Mouse (Mus musculus): ENCODE results near the gene Fam19a5. TPM values are rescaled to one million over a fixed set of nuclear protein-coding genes. Genes with fewer than 3 reads are reported as not detected.

Gene Fam19a5
- not detected in 2 replicates for total RNA-seq (2017)

DNA sequence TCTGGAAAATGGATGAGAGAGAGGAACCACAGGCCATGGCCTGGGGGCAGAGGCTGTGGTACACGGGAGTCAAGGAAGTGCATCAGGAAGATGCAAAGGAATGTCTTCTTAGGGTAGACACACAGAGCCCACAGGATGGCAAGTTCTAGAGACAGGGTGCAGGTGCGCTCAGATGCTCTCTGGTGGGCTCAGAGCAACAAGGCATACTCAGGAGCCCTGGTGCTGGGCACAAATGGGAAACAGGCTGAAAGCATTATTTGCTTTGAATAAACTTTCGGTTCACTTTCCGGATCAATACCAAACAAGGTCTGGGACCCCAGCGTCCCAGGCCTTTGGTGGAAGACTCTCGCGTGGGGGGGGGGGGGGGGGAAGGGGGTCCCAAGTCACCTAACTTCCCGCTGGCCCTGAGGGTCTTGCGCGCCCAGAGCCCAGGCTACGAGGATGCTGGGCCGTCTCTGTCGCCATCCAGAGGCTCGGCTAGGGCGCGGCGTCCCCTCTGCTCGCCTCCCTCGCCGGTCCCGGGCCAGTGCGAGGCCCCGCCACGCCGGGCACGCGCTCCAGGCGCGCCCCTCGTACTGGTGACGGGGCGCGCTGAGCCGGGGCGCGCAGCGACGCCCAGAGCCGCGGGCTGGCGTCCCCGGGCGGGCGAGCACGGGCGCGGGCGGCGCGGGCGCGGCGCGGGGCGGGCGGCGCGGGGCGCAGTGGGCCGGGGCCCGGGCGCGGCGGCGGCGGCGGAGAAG lies at the start of gene Fam19a5:
TSS of gene Fam19a5 (plus strand) at position 701 of the 740 bp plus-strand sequence.
- ATAC-seq (ENCODE audit: extremely low read depth, insufficient number of reproducible peaks, low FRiP score, poor library complexity, severe bottlenecking), result no peak

DNA sequence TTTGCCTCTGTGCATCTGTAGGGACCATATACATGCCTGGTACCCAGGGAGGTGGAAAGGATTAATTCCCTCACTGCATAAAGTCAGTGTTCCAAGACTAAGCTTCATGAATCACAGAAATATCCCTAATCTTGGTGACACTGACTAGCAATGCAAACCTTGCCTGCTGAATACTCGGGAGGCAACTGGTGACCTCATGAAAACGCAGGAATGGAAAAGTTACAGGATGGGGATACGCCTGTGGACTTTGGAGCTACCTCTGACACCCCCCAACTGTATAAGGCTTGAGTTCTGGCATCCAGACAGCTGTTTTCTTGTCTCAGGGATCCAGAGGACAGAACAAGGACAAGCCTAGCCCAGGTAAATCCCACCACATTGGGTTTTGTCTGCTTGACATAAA lies 42.4 kb upstream of the Fam19a5 start:
- no peak for ATAC-seq (ENCODE audit: extremely low read depth, insufficient number of reproducible peaks, low FRiP score, poor library complexity, severe bottlenecking)

DNA sequence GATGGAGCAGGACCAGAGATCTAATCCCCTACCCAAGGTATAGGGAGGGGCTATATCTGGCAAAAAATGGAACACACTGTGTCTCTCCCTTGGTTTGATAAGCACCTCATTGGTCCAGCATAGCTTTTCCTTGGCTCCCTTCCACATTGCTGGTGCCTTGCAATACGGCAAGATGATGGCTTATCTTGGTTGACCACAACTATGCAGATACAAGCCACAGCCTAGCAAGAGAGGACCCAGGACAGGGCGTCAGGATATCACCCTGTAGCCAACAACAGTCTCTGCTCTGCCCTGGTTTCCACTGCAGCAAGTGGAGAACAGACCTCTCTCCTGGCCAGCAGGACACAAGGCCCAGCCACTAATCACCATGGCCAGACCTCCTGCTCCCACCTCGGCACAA lies 36.8 kb upstream of the Fam19a5 start:
- ATAC-seq (ENCODE audit: extremely low read depth, insufficient number of reproducible peaks, low FRiP score, poor library complexity, severe bottlenecking), result no peak

DNA sequence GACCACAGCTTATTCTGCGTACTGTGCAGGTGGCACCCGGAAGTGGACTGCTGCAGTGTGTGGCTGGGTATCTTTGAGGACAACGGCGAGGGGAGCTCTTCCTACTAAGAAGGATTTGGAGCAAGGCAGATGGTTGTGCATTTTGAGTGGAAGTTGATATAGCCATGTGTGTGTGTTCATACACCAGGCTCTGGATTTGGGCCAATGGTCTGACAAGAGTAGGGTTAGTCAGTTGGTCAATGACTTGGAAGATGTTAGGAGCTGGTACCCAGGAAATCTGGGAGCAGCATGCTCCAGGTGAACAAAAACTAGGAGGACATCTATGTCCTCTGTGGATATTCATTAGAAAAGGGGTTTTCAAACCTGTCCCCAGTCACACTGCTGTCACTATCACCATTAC lies 33.2 kb upstream of the Fam19a5 start:
- no peak for ATAC-seq (ENCODE audit: extremely low read depth, insufficient number of reproducible peaks, low FRiP score, poor library complexity, severe bottlenecking)

DNA sequence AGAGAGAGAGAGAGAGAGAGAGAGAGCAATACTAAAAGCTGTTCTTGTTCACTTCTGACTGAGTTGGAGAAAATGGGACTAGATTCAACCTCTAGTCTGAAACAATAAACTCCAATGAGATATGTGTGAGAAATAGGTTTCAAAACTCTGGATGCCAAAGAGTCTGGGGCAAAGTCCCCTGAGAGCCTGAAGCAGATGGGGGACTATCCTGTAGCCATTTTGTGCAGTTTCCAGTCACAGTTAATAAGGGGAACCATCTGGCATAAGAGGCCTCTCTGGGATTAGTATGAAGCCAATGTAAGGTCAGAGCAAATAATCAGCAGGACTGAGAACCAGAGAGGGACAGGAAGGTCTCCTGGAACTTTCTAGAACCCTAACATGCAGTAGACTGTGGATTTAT lies 25.9 kb upstream of the Fam19a5 start:
- no peak for ATAC-seq (ENCODE audit: extremely low read depth, insufficient number of reproducible peaks, low FRiP score, poor library complexity, severe bottlenecking)

DNA sequence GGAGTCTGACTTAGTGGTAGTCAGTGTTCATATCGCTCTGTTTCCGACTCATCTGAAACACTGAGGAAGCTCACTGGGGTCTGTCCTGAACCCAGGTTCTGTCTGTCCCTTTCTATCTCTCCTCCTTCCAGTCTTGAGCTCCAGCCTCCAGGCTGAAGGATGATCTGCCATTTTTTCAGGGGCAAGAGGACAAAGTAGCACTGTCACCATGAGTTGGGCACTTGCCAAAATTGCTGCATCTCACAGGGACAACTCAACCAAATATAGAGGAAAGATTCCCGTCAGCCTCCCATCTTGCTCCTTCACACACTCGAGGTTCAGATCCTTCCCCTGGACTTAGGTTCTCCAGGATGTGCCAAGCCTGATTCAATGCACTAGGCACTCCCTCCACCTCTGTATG lies 14.8 kb upstream of the Fam19a5 start:
- ATAC-seq (ENCODE audit: extremely low read depth, insufficient number of reproducible peaks, low FRiP score, poor library complexity, severe bottlenecking), result no peak

DNA sequence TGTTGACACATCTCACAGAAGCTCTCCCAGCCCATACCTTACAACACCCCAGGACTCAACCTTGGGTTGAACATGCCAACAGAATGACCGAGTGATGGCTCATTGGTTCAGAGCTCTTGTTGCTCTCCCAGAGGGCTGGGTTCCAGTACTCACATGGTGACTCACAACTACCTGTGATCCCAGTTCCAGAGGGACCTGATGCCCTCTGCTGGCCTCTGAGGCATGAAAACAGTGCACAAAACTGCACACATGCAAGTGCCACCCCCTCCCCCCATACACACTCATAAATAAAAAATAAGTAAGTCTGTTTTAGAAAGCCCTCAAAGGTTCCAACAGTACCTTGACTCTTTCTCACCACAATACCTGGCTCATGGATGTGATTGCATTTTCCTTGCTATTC lies 2.4 kb upstream of the Fam19a5 start:
- no peak for ATAC-seq (ENCODE audit: extremely low read depth, insufficient number of reproducible peaks, low FRiP score, poor library complexity, severe bottlenecking)

DNA sequence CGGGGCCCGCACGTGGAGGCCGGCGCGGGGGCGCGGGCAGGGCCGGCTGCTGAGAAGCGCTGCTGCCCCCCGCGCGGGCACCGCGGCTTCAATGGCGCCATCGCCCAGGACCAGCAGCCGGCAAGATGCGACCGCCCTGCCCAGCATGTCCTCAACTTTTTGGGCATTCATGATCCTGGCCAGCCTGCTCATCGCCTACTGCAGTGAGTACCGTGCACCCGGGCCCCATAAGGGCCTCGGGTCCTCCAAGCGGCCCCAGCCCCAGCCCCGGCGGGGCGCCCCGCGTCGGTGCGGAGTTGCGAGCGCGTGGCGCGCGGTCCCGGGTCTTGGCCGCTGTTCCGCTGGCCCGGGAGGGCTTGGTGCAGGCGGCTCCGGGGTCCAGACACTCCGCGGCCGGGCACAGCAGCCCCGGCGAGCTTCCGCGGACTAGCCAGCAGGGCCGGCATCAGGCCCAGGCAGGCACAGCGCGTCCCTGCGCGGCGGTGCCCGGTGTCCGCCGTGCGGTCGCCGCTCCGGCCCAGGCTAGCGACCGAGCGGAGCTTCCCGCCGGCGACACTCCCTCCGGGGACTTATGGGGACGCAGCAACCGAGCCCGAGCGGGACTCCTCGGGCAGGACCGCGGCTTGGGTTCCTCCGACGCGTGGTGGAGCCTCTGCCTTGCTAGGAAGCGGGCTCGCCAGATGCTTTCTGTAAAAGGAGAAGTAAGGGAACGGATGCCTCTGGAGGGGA lies 466 bp downstream of the Fam19a5 start:
- ATAC-seq (ENCODE audit: extremely low read depth, insufficient number of reproducible peaks, low FRiP score, poor library complexity, severe bottlenecking), result no peak

DNA sequence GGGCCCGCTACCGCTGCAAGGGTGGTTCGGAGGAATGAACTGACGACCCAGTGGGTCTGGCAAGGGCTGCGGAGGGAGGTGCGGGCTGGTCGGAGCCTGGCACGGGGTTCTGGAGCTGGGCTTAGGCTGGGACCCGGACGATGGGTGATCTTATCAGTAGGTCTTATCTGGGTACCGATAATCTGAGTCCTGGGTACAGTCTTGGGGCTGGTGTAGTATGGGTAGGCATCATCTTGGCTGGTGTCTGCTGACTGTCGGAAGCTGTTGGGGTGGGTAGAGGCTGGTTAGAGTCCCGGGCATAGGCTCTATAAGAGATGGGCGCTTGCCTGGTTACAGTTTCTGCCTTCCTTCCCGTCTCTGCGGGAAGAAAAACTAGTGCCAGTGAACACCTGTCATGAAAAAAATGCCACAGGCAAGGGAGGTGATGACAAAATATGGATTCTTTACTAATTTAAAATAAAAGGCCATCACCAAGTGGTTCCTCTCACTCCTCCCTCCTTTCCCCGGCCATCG lies 1.1 kb downstream of the Fam19a5 start:
- ATAC-seq (ENCODE audit: extremely low read depth, insufficient number of reproducible peaks, low FRiP score, poor library complexity, severe bottlenecking), result no peak

DNA sequence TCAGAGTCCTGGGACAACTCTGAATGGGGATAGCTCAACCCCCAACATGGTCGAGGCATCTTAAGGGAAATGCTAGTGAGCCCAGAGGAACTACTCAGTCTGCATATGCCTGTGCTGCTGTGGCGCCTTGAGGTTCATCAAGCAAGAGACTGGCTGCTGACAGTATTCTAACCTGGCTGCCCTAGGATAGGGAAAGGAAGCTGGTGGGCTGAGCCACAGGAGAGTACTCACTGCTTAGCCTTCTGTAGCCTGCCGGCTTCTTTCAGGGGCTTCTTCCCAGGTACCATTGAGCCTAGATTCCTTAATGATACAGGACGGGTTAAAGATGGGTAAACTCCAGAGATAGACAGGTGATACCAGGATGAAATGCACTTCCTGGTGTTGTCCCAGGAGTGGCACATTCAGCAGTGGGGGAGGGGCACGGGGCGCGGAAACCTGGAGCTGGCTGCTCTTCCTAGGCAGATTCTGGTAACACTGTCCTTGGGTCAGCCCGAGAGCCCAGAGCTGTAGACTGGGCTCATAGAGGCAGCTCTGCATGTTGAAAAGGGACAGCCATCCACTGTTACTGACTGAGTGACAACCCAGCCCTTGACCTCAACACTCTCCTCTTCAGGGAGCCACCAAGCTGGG lies 1.7 kb downstream of the Fam19a5 start:
- ATAC-seq (ENCODE audit: extremely low read depth, insufficient number of reproducible peaks, low FRiP score, poor library complexity, severe bottlenecking), result no peak

DNA sequence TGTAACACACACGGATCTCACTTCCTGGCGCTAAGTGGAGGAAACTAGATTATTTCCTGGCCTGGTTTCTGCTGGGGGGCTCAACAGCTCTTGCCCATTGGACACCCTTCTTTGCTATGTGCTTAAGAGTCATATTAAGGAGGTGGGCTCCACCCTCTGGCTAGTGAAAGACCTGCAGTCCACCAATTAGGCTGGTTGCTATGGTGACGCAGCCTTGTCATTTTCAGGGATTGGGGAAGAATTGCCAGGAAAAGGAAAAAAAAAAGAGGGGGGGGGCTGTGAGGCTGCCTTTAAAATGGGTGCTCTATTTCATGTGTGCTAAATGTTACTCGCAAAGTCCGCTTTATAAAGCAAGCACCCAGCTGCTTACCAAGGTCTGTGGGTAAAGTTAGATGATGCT lies 2.9 kb downstream of the Fam19a5 start:
- ATAC-seq (ENCODE audit: extremely low read depth, insufficient number of reproducible peaks, low FRiP score, poor library complexity, severe bottlenecking), result no peak

DNA sequence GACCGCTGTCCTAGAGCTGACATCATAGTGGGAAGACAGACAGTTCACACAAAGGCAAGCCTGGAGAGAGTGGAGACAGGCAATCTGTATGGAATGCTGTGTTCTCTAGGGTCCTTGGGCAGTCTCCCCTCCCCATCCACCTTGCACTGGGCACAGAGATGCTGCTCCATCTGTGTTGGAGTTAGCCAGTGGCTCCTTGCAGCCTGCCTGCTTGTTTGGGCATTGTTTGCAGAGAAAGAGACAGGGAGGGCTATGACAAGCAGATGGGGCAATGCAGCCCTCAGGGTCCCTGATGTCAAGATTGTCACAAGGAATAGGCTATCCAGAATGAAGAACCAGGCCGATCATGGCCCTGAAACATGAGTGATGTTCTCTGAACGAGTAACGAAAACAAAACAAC lies 5.6 kb downstream of the Fam19a5 start:
- no peak for ATAC-seq (ENCODE audit: extremely low read depth, insufficient number of reproducible peaks, low FRiP score, poor library complexity, severe bottlenecking)

DNA sequence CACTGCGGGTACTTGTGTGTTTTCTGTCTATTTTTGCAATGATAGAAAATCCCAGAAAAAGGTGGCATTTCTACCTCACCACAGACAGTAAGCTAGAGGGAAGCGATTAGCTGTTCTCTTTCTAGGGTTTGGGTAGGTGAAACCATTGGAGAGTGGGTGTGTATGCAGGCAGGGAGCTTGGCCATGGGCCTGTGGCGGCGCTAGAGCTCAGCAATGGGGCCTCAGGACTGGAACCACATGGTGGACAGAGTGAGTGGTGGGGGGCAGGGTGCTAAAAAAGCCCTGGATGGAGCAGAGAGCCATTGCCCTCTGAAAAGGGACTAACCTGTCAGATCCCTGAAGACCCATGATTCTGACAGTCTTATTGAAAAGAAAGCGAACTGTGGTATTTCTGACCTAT lies 6.7 kb downstream of the Fam19a5 start:
- ATAC-seq (ENCODE audit: extremely low read depth, insufficient number of reproducible peaks, low FRiP score, poor library complexity, severe bottlenecking), result no peak

DNA sequence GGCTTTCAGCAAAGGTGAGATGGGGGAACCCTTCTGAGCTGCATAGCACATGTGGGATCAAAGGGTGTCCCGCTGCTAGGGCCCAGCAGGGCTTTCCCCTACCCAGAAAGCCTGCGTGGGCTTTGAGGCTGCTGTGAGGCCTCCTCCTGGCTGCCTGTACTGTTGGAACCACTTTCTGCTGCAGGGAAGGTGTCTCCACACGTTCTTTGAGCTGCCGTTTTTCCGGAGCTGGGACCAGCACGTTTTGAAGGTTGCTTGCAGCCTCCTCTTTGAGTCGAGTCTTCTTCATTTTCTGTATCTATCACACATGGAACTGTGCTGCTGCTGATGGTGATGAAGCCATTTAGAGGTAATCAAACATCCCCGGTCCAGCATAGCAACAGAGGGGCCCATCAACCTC lies 7.5 kb downstream of the Fam19a5 start:
- no peak for ATAC-seq (ENCODE audit: extremely low read depth, insufficient number of reproducible peaks, low FRiP score, poor library complexity, severe bottlenecking)

DNA sequence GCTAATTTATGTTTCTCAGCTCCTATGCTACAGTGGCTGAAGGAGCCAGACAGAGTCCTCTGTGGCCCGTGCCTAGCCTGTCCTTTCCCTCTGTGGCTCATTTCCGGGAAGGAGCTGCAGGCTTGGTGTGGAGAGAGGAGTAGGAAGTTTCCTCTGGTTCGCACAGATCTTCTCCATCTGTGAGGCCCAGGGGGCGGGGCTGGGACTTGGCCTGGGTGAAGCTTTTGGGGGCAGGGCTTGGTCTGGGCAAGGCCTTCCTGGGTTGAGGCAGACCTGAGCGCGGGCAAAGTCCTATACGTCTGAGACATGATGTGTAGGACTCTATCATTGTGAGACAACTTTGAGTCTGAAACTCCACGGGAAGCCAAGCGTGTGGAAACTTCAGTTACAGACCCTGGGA lies 11.7 kb downstream of the Fam19a5 start:
- ATAC-seq (ENCODE audit: extremely low read depth, insufficient number of reproducible peaks, low FRiP score, poor library complexity, severe bottlenecking), result no peak

DNA sequence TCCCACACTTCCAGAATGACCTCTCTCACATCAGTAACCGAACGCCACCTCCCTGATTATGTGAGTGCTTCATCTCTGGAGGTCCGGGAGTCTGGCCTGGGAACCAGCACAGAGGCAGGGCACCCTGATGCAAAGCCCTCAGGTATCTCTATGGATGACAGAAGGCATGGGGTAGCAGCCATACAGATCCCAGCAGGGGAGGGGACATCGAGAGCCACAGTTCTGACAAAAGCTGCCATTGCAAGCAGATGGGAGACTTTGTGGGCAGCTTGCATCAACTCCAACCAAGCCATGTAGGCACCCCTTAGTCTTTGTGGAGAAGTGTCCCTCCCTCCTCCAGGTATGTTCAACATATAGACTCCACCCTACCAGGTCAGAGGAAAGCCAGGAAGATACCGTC lies 20.2 kb downstream of the Fam19a5 start:
- ATAC-seq (ENCODE audit: extremely low read depth, insufficient number of reproducible peaks, low FRiP score, poor library complexity, severe bottlenecking), result no peak

DNA sequence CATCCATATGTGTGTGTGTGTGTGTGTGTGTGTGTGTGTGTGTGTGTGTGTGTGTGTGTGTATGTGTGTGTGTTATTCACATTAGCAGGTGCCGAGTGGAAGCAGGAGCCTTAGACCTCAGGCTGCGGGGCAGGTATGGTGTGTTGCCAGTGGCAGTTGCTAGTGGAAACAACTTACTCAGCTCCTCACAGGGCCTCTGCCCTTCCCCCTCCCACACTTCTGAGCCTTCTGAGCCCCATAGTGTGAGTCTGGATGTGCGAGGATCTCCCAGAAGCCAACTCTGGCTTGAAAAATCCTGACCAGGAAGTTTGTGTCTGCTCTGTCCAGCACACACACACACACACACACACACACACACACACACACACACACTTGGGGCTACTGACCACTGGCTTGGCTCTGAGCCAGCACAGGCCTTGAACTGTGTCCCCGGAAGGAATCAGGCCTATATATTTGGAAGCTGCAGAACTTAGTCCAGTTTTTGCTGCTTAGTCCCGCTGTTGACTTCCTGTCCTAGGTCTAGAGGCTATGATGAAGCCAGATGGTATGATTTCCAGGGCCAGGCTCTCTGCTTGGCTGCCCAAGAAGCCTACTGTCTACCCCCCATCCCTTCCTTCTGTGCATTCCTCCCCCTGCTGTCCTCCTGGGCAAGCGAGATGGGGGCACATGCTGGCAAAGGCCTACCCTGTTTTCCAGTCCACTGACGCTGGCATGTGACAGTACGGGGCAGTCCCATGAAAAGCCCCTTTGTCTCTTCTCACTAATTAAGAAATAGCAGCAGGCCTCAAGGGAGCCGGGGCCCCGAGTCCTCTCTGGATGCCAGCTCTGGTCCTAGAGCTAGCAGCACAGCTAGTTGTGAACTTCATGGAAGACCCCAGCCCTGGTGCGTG lies 22.2 kb downstream of the Fam19a5 start:
- ATAC-seq (ENCODE audit: extremely low read depth, insufficient number of reproducible peaks, low FRiP score, poor library complexity, severe bottlenecking), result no peak

DNA sequence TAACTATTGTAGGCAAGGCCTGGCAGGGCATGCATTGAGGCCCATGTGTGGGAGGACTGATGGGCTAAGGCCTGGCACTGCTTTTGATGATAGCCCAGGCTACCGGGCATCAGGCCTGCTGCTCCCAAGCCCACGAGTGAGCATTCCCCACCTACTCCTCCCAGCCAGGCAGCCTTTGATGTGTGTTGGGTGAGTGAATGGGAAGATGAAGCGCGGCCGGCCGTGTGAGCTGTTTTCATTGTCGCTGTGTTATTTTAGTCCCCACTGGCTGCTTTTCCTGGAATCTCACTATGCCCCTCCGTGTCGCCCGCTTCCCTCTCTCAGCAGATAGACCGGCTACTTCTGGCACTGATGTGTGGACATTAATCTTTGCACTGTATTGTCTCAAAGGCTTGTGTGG lies 26.1 kb downstream of the Fam19a5 start:
- ATAC-seq (ENCODE audit: extremely low read depth, insufficient number of reproducible peaks, low FRiP score, poor library complexity, severe bottlenecking), result no peak

DNA sequence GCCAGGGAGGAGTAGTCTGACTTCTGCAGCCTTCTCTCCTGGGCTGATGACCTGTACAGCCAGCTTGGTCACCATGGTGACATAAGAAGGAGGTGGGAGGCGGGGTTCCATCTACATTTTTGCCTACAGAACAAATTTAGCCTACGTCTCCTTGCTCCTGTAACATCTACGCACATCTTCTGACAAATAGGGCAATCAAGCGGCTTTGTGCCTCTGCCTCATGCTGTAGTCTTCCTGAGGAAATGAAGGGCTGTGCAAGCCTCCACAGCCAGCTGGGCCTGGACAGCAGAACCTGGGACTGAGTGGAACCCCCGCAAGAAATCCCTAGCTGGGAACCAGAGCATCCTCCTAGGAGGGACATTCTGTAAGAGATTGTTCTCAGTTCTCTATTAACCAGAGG lies 35.8 kb downstream of the Fam19a5 start:
- ATAC-seq (ENCODE audit: extremely low read depth, insufficient number of reproducible peaks, low FRiP score, poor library complexity, severe bottlenecking), result no peak

All from neutrophil, adult 5-6 weeks (primary cell).